ENCODE assay signal across 22 mouse cellular contexts in the genomic region with DNA sequence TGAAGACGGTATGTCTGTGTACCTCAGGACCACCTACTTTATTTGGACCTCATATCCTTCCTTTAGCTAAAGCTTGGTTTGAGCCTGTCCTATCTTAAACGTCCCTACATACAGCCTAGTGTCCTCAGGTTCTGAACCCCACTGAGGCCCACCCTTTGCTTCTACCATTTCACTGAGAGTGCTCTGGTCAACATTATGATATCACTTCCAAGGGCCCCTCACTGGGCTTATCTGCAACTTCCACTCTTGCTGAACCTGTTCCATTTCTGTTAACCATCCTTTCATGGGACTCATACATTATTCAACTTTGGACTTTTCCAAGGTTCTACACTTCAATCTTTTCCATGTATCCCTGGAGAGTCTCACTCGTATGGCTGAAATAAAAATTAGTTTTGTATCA. TPM values are rescaled to one million over a fixed set of nuclear protein-coding genes. Genes with fewer than 3 reads are reported as not detected.
DNase-seq lines count a peak whose midpoint lies in the region; ATAC-seq and TF ChIP-seq lines count a peak whose summit lies in the region.
"Had no signal": no experiment of that assay in that cellular context is flagged by ENCODE, and none has a peak within 500 bp of the region (broad histone marks: within the 10 kb centered on the region; RNA-seq: fewer than 3 reads in every experiment).

No protein-coding gene starts in this region.

- ATAC-seq in heart, embryonic 13.5 days (ENCODE audit: extremely low read depth, insufficient number of reproducible peaks, low FRiP score, low TSS enrichment) = no peak
- ATAC-seq in heart, postnatal 0 days (ENCODE audit: insufficient read depth, low read depth) = no peak
- ATAC-seq in liver, embryonic 14.5 days (ENCODE audit: insufficient read depth) = peak; percentile 90
- ATAC-seq: hindbrain, embryonic 16.5 days; Patski had no signal

- no peaks in the 10 kb centered on the region for H3K27me3 ChIP-seq in heart, embryonic 13.5 days (replicated peaks)
- H3K27me3 ChIP-seq in heart, postnatal 0 days (ENCODE audit: control insufficient read depth, insufficient read depth, low read length) = no peaks in the 10 kb centered on the region
- no peaks in the 10 kb centered on the region for H3K27me3 ChIP-seq in liver, embryonic 14.5 days (ENCODE audit: control insufficient read depth, insufficient read depth, low read length)
- H3K27me3 ChIP-seq: embryonic facial prominence, embryonic 15.5 days; limb, embryonic 12.5 days; Patski had no signal

- H3K4me2 ChIP-seq in heart, embryonic 13.5 days = 0 out of 2 replicates have a peak overlapping the region, but pooled peaks have one; percentile 2
- H3K4me2 ChIP-seq in heart, postnatal 0 days (ENCODE audit: low read depth, low read length) = no peak overlapping the region
- H3K4me2 ChIP-seq in liver, embryonic 14.5 days (ENCODE audit: low read depth) = peak overlapping the region; percentile 40
- H3K4me2 ChIP-seq: embryonic facial prominence, embryonic 15.5 days; limb, embryonic 12.5 days had no signal

- no peak for TF ChIP-seq CTCF in heart, postnatal 0 days (IDR thresholded peaks at IDR 0.05; ENCODE audit: low read depth)
- TF ChIP-seq CTCF in liver, embryonic 14.5 days (IDR thresholded peaks at IDR 0.05; ENCODE audit: low read depth) = no peak

- H3K36me3 ChIP-seq in heart, embryonic 13.5 days = peaks cover 90% of the 10 kb centered on the region
- peaks cover 82% of the 10 kb centered on the region for H3K36me3 ChIP-seq in heart, postnatal 0 days (replicated peaks; ENCODE audit: control insufficient read depth, insufficient read depth, low read length)
- peaks cover 61% of the 10 kb centered on the region for H3K36me3 ChIP-seq in liver, embryonic 14.5 days (replicated peaks; ENCODE audit: control insufficient read depth, insufficient read depth, low read depth)

- H3K4me3 ChIP-seq in heart, embryonic 13.5 days = no peak overlapping the region
- no peak overlapping the region for H3K4me3 ChIP-seq in heart, postnatal 0 days (ENCODE audit: low read depth, low read length)
- no peak overlapping the region for H3K4me3 ChIP-seq in liver, embryonic 14.5 days (ENCODE audit: insufficient read depth in 1 of 2, low read depth in 2 of 2, low read length in 2 of 2)
- H3K4me3 ChIP-seq: embryonic facial prominence, embryonic 15.5 days; gastrocnemius, adult 2 months; limb, embryonic 12.5 days; midbrain, embryonic 10.5 days had no signal

- DNase-seq in heart, adult 18-20 months = no peak
- peak; percentile 45 for DNase-seq in c-Kit-positive CD71-positive TER-119-negative erythroid progenitor cells, embryonic 14.5 days (ENCODE audit: low read depth)
- no peak for DNase-seq in heart, postnatal 0 days (ENCODE audit: low spot score)
- DNase-seq in liver, embryonic 14.5 days (ENCODE audit: low read depth in 3 of 3, low spot score in 3 of 3) = peak; percentile 24 to 52 (median 46)
- no peak for DNase-seq in neural tube, embryonic 10.5 days (ENCODE audit: extremely low spot score, low spot score)
- no peak for DNase-seq in right cerebral cortex, postnatal 36 days (ENCODE audit: low spot score in 2 of 2)
- DNase-seq: adrenal gland, postnatal 10 days; cerebellum, adult 18-20 months; cerebellum, postnatal 25 days; gastrocnemius, adult 2 months; kidney, adult 18-20 months; retina, postnatal 1 day; right cerebral cortex, postnatal 4 days; thymus, postnatal 14 days had no signal

- no peak overlapping the region for H3K9ac ChIP-seq in heart, embryonic 13.5 days
- no peak overlapping the region for H3K9ac ChIP-seq in heart, postnatal 0 days (replicated peaks; ENCODE audit: low read depth, low read length)
- H3K9ac ChIP-seq in liver, embryonic 14.5 days (replicated peaks) = peak overlapping the region; percentile 15; the same call in 1 of the 2 replicates
- H3K9ac ChIP-seq: embryonic facial prominence, embryonic 15.5 days; limb, embryonic 12.5 days had no signal

- H3K27ac ChIP-seq in heart, embryonic 13.5 days (replicated peaks) = peak overlapping the region; percentile 91
- H3K27ac ChIP-seq in heart, postnatal 0 days (ENCODE audit: low read depth) = peak overlapping the region; percentile 83
- peak overlapping the region; percentile 78 for H3K27ac ChIP-seq in liver, embryonic 14.5 days
- H3K27ac ChIP-seq: embryonic facial prominence, embryonic 15.5 days; gastrocnemius, adult 2 months; kidney, postnatal 0 days; limb, embryonic 12.5 days; macrophage; midbrain, embryonic 10.5 days had no signal

- peaks cover 38% of the 10 kb centered on the region for H3K4me1 ChIP-seq in heart, embryonic 13.5 days
- peaks cover 24% of the 10 kb centered on the region; the same call in 1 of the 2 replicates for H3K4me1 ChIP-seq in heart, postnatal 0 days (ENCODE audit: control insufficient read depth, insufficient read depth)
- H3K4me1 ChIP-seq in liver, embryonic 14.5 days (replicated peaks; ENCODE audit: control insufficient read depth in 2 of 2, insufficient read depth in 2 of 2, low read length in 1 of 2) = peaks cover 22 to 24% of the 10 kb centered on the region in 2 experiments
- H3K4me1 ChIP-seq: limb, embryonic 12.5 days; midbrain, embryonic 10.5 days had no signal

- H3K9me3 ChIP-seq in heart, embryonic 13.5 days = no peaks in the 10 kb centered on the region
- no peaks in the 10 kb centered on the region for H3K9me3 ChIP-seq in heart, postnatal 0 days (replicated peaks; ENCODE audit: control insufficient read depth, low read length)
- no peaks in the 10 kb centered on the region for H3K9me3 ChIP-seq in liver, embryonic 14.5 days (ENCODE audit: control insufficient read depth, low read length)
- H3K9me3 ChIP-seq: embryonic facial prominence, embryonic 15.5 days; limb, embryonic 12.5 days; midbrain, embryonic 10.5 days had no signal

- TF ChIP-seq EP300 in heart, postnatal 0 days (IDR thresholded peaks at IDR 0.05; ENCODE audit: low read depth) = no peak
- peak; percentile 57 for TF ChIP-seq EP300 in liver, embryonic 14.5 days (IDR thresholded peaks at IDR 0.05; ENCODE audit: low read depth)

- 63% methylated on average over 3 of the region's 3 CpGs for WGBS in heart, embryonic 13.5 days
- WGBS in heart, postnatal 0 days = 56% methylated on average over 3 of the region's 3 CpGs
- 29% methylated on average over 3 of the region's 3 CpGs for WGBS in liver, embryonic 14.5 days (ENCODE audit: insufficient replicate concordance)

RNA-seq across cellular contexts. Expression of a gene that starts 27.0 kb away (rescaled TPM):
- 67.1 and 68.2 TPM in 2 replicates for polyA plus RNA-seq in heart, embryonic 13.5 days (2015; fragmentation: Nextera tagmentation; extraction: Ambion mirVana)
- 10 to 100 TPM; 70.0 to 74.0 TPM for total RNA-seq in heart, adult 18-20 months (2021)
- 23.8 and 27.0 TPM in 2 replicates for total RNA-seq in heart, postnatal 0 days (2014; rRNA removed; ENCODE audit: low replicate concordance)
- 70.2 and 75.4 TPM in 2 replicates for polyA plus RNA-seq in heart, postnatal 0 days (2015; fragmentation: Nextera tagmentation; extraction: Ambion mirVana)
- polyA plus RNA-seq in liver, embryonic 14.5 days (2012; rRNA removed) = 16.3 and 27.5 TPM in 2 replicates
- polyA plus RNA-seq in liver, embryonic 14.5 days (2014; fragmentation: Nextera tagmentation; extraction: Ambion mirVana) = 35.5 and 37.1 TPM in 2 replicates

Comparison
In these comparisons a context has a peak if more than half of its experiments do, and no peak if none do; other contexts are left out.
1. DNase-seq: peak in c-Kit-positive CD71-positive TER-119-negative erythroid progenitor cells, embryonic 14.5 days (single experiment) and liver, embryonic 14.5 days (3 of 3); none in heart, adult 18-20 months (0 of 2), heart, postnatal 0 days (single experiment), neural tube, embryonic 10.5 days (single experiment) and right cerebral cortex, postnatal 36 days (0 of 2).
2. Peak in every context shown above with its lines, with median percentiles within 50 percentile points of each other: H3K27ac ChIP-seq.